Mouse (Mus musculus) MEL (cell line): Measurements from ENCODE around the gene Kcnmb1. TPM values are rescaled to one million over a fixed set of nuclear protein-coding genes. Genes with fewer than 3 reads are reported as not detected.

Experiments used
- DNase-seq: peaks from one replicate; pipeline ENCODE4 v3.0.0; 2011; ENCODE audit warnings: low read depth, low spot score
- H3K27ac ChIP-seq: 2 replicates; pipeline ENCODE4 v1.5.1; 2012; ENCODE audit warnings: low read depth, mild to moderate bottlenecking, control low read depth, low read length, moderate library complexity; ENCODE audit not compliant: control insufficient read depth
- H3K27me3 ChIP-seq, 2 experiments: fragments of 150-350 bp in 1 of 2; sonication (generic) in 1 of 2; 2 replicates each; pipeline ENCODE4 v1.6.1; 2012; ENCODE audit warnings: low read length in 2 of 2, mild to moderate bottlenecking in 2 of 2, improper control_type of control experiment in 1 of 2, moderate library complexity in 1 of 2; ENCODE audit not compliant: insufficient read depth in 2 of 2, control insufficient read depth in 1 of 2
- H3K36me3 ChIP-seq, 2 experiments: 2 replicates each; pipeline ENCODE4 v1.6.1; 2012 to 2014; ENCODE audit warnings: low read length in 2 of 2, improper control_type of control experiment in 1 of 2, inconsistent platforms in 1 of 2, mild to moderate bottlenecking in 1 of 2; ENCODE audit not compliant: insufficient read depth in 2 of 2, control insufficient read depth in 1 of 2
- H3K4me1 ChIP-seq, 2 experiments: fragments of 150-350 bp in 1 of 2; sonication (generic) in 1 of 2; 2 replicates each; pipeline ENCODE4 v1.6.1; 2012; ENCODE audit warnings: low read length in 2 of 2, improper control_type of control experiment in 1 of 2, mild to moderate bottlenecking in 1 of 2; ENCODE audit not compliant: insufficient read depth in 2 of 2, control insufficient read depth in 1 of 2
- H3K4me3 ChIP-seq, 2 experiments: fragments of 150-350 bp in 1 of 2; sonication (generic) in 1 of 2; 2 replicates each; pipeline ENCODE4 v1.5.1; 2012; ENCODE audit warnings: low read depth in 2 of 2, low read length in 2 of 2, mild to moderate bottlenecking in 2 of 2, moderate library complexity in 2 of 2, control low read depth in 1 of 2, improper control_type of control experiment in 1 of 2; ENCODE audit not compliant: control insufficient read depth in 1 of 2, insufficient read depth in 1 of 2
- H3K79me2 ChIP-seq: 2 replicates; pipeline ENCODE4 v1.6.1; 2012; ENCODE audit warnings: mild to moderate bottlenecking, low read length, moderate library complexity; ENCODE audit not compliant: control insufficient read depth, poor library complexity, insufficient read depth
- H3K9ac ChIP-seq: 2 replicates; pipeline ENCODE4 v1.6.1; 2012; ENCODE audit warnings: low read depth, mild to moderate bottlenecking, control low read depth, low read length, moderate library complexity; ENCODE audit not compliant: control insufficient read depth, poor library complexity, severe bottlenecking
- H3K9me3 ChIP-seq: fragments of 150-350 bp; sonication (generic); replicated peaks from 2 replicates; pipeline ENCODE4 v1.6.1; 2012; ENCODE audit warnings: mild to moderate bottlenecking, low read length, improper control_type of control experiment, moderate library complexity; ENCODE audit not compliant: insufficient read depth
- BHLHE40 ChIP-seq: IDR thresholded peaks from 2 replicates; pipeline ENCODE4 v1.6.1; 2012; ENCODE audit warnings: low read depth, mild to moderate bottlenecking, inconsistent platforms, low read length, improper control_type of control experiment, borderline replicate concordance
- CHD1 ChIP-seq: IDR thresholded peaks from 2 replicates; pipeline ENCODE4 v1.6.1; 2012; ENCODE audit warnings: low read depth, mild to moderate bottlenecking, inconsistent platforms, low read length, improper control_type of control experiment
- CTCF ChIP-seq, 3 experiments: IDR thresholded peaks in 2 of 3; conservative IDR thresholded peaks in 1 of 3; 2 replicates each; pipeline ENCODE4 v1.5.1; 2011 to 2012; ENCODE audit warnings: low read length in 3 of 3, low read depth in 2 of 3, mild to moderate bottlenecking in 2 of 3, improper control_type of control experiment in 1 of 3, inconsistent platforms in 1 of 3, mixed read lengths in 1 of 3, moderate library complexity in 1 of 3; ENCODE audit not compliant: control insufficient read depth in 1 of 3, insufficient read depth in 1 of 3, poor library complexity in 1 of 3, severe bottlenecking in 1 of 3
- ELF1 ChIP-seq: IDR thresholded peaks from 2 replicates; pipeline ENCODE4 v1.6.1; 2014; ENCODE audit warnings: low read depth, mild to moderate bottlenecking, inconsistent platforms, low read length, improper control_type of control experiment, moderate library complexity
- ETS1 ChIP-seq: IDR thresholded peaks from 2 replicates; pipeline ENCODE4 v1.6.1; 2012; ENCODE audit warnings: low read depth, mild to moderate bottlenecking, inconsistent platforms, low read length, improper control_type of control experiment, moderate library complexity
- GABPA ChIP-seq: IDR thresholded peaks from 2 replicates; pipeline ENCODE4 v1.6.1; 2012; ENCODE audit warnings: low read depth, mild to moderate bottlenecking, inconsistent platforms, low read length, improper control_type of control experiment, moderate library complexity
- HCFC1 ChIP-seq: IDR thresholded peaks from 2 replicates; pipeline ENCODE4 v1.6.1; 2012; ENCODE audit warnings: low read depth, mild to moderate bottlenecking, inconsistent platforms, low read length, improper control_type of control experiment, moderate library complexity
- JUND ChIP-seq: IDR thresholded peaks from 2 replicates; pipeline ENCODE4 v1.6.1; 2011; ENCODE audit warnings: low read depth, mild to moderate bottlenecking, improper control_type of control experiment, low read length
- KAT2A ChIP-seq: conservative IDR thresholded peaks from 2 replicates; pipeline ENCODE4 v1.6.1; 2012; ENCODE audit warnings: low read depth, low read length, improper control_type of control experiment, inconsistent platforms
- MAFK ChIP-seq: IDR thresholded peaks from 2 replicates; pipeline ENCODE4 v1.6.1; 2011; ENCODE audit warnings: low read depth, mild to moderate bottlenecking, low read length, improper control_type of control experiment, borderline replicate concordance
- MAX ChIP-seq: IDR thresholded peaks from 2 replicates; pipeline ENCODE4 v1.6.1; 2011; ENCODE audit warnings: low read length, improper control_type of control experiment
- MAZ ChIP-seq: IDR thresholded peaks from 2 replicates; pipeline ENCODE4 v1.6.1; 2012; ENCODE audit warnings: low read depth, mild to moderate bottlenecking, inconsistent platforms, low read length, improper control_type of control experiment
- MEF2A ChIP-seq: IDR thresholded peaks from 2 replicates; pipeline ENCODE4 v1.6.1; 2014; ENCODE audit warnings: low read depth, mild to moderate bottlenecking, inconsistent platforms, low read length, improper control_type of control experiment; ENCODE audit not compliant: poor library complexity, insufficient replicate concordance, severe bottlenecking; ENCODE audit errors: extremely low read depth
- MXI1 ChIP-seq: IDR thresholded peaks from 2 replicates; pipeline ENCODE4 v1.6.1; 2011; ENCODE audit warnings: mild to moderate bottlenecking, low read depth, low read length, improper control_type of control experiment
- MYB ChIP-seq: IDR thresholded peaks from 2 replicates; pipeline ENCODE4 v1.6.1; 2011; ENCODE audit warnings: mild to moderate bottlenecking, low read depth, low read length, improper control_type of control experiment
- MYC ChIP-seq: IDR thresholded peaks from 2 replicates; pipeline ENCODE4 v1.6.1; 2011; ENCODE audit warnings: low read depth, mild to moderate bottlenecking, low read length, improper control_type of control experiment, moderate library complexity
- NELFE ChIP-seq: IDR thresholded peaks from 2 replicates; pipeline ENCODE4 v1.6.1; 2011; ENCODE audit warnings: low read depth, low read length, improper control_type of control experiment
- POLR2A ChIP-seq, 2 experiments: IDR thresholded peaks; 2 replicates each; pipeline ENCODE4 v1.6.1; 2011 to 2012; ENCODE audit warnings: low read length in 2 of 2, mild to moderate bottlenecking in 2 of 2, control low read depth in 1 of 2, improper control_type of control experiment in 1 of 2, low read depth in 1 of 2, moderate library complexity in 1 of 2; ENCODE audit not compliant: control insufficient read depth in 1 of 2, insufficient read depth in 1 of 2, poor library complexity in 1 of 2
- POLR2AphosphoS2 ChIP-seq: IDR thresholded peaks from 2 replicates; pipeline ENCODE4 v1.6.1; 2011; ENCODE audit warnings: low read length, improper control_type of control experiment
- RAD21 ChIP-seq: IDR thresholded peaks from 2 replicates; pipeline ENCODE4 v1.6.1; 2011; ENCODE audit warnings: mild to moderate bottlenecking, low read depth, low read length, improper control_type of control experiment
- RCOR1 ChIP-seq: IDR thresholded peaks from 2 replicates; pipeline ENCODE4 v1.6.1; 2012; ENCODE audit warnings: low read depth, mild to moderate bottlenecking, inconsistent platforms, low read length, improper control_type of control experiment
- SMC3 ChIP-seq: IDR thresholded peaks from 2 replicates; pipeline ENCODE4 v1.6.1; 2011; ENCODE audit warnings: low read depth, low read length, improper control_type of control experiment
- TBP ChIP-seq: IDR thresholded peaks from 2 replicates; pipeline ENCODE4 v1.8.0; 2011; ENCODE audit warnings: low read depth, low read length, improper control_type of control experiment
- TCF12 ChIP-seq: IDR thresholded peaks from 2 replicates; pipeline ENCODE4 v1.6.1; 2014; ENCODE audit warnings: low read depth, mild to moderate bottlenecking, inconsistent platforms, low read length, improper control_type of control experiment, moderate library complexity
- UBTF ChIP-seq: IDR thresholded peaks from 2 replicates; pipeline ENCODE4 v1.6.1; 2012; ENCODE audit warnings: low read depth, mild to moderate bottlenecking, inconsistent platforms, low read length, improper control_type of control experiment, moderate library complexity, borderline replicate concordance; ENCODE audit not compliant: insufficient read depth
- USF2 ChIP-seq, 2 experiments: IDR thresholded peaks; 2 replicates each; pipeline ENCODE4 v1.6.1; 2011 to 2012; ENCODE audit warnings: improper control_type of control experiment in 2 of 2, low read length in 2 of 2, borderline replicate concordance in 1 of 2, inconsistent platforms in 1 of 2, low read depth in 1 of 2, mild to moderate bottlenecking in 1 of 2; ENCODE audit not compliant: insufficient read depth in 1 of 2
- ZC3H11A ChIP-seq: IDR thresholded peaks from 2 replicates; pipeline ENCODE4 v1.6.1; 2012; ENCODE audit warnings: low read depth, mild to moderate bottlenecking, inconsistent platforms, low read length, improper control_type of control experiment
- ZKSCAN1 ChIP-seq: IDR thresholded peaks from 2 replicates; pipeline ENCODE4 v1.6.1; 2012; ENCODE audit warnings: low read depth, mild to moderate bottlenecking, inconsistent platforms, low read length, improper control_type of control experiment, moderate library complexity
- ZMIZ1 ChIP-seq: IDR thresholded peaks from 2 replicates; pipeline ENCODE4 v1.6.1; 2012; ENCODE audit warnings: low read depth, mild to moderate bottlenecking, inconsistent platforms, low read length, improper control_type of control experiment, moderate library complexity
- ZNF384 ChIP-seq: IDR thresholded peaks from 2 replicates; pipeline ENCODE4 v1.6.1; 2012; ENCODE audit warnings: low read depth, mild to moderate bottlenecking, inconsistent platforms, low read length, improper control_type of control experiment
- polyA plus RNA-seq, 2 experiments: library from polyadenylated mRNA; stranded (reverse) in 1 of 2; unstranded in 1 of 2; fragments of >175 nt in 1 of 2; fragments of >200 nt in 1 of 2; gene quantifications; 2 replicates each; pipeline versions ENCODE4 v1.2.1 to v1.2.4; 2012; ENCODE audit warnings: low replicate concordance in 2 of 2, low read depth in 1 of 2; ENCODE audit not compliant: insufficient read length in 2 of 2, insufficient read depth in 1 of 2, missing spikeins in 1 of 2
- total RNA-seq: library from RNA; depleted of rRNA; stranded (reverse); fragments of 300-350 nt; gene quantifications from 2 replicates; pipeline ENCODE4 v1.2.3, GENCODE M21; 2012

The Kcnmb1 gene
- total and polyA plus RNA-seq, 3 experiments: 0.15 to 0.85 TPM; not detected in 1

DNA sequence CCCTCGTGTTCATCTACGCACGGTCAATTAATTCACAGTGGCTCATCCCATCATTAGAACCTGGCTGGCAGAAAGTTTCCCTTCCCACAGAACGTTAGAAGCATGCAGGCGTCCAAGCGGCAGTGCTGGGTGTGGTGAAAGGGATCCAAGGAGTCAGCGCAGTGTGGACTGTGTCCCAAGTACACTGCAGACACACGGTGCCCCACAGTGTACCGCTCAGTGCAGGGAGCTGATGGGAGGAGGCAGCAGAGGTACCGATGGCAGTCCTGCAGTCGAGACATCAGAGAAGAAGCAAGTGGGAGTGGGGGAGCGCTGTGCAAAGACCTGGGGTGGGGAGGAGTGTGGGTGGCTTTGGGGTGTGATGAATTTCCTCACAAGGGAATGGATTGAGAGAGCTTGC is 48.6 kb upstream of the Kcnmb1 start:
- no peak overlapping the region for H3K27ac ChIP-seq
- no peak overlapping the region for H3K9ac ChIP-seq
- no peaks in the 10 kb centered on the region for H3K79me2 ChIP-seq
- H3K27me3 ChIP-seq: no peaks in the 10 kb centered on the region
- H3K4me3 ChIP-seq: no peak overlapping the region
- DNase-seq: no peak
- peaks cover 15 to 35% of the 10 kb centered on the region in 2 experiments for H3K4me1 ChIP-seq
- peaks cover 0 to 23% of the 10 kb centered on the region in 2 experiments; a peak in 2 of 4 replicates for H3K36me3 ChIP-seq
- no peaks in the 10 kb centered on the region for H3K9me3 ChIP-seq
- no peak for TF ChIP-seq ZNF384
- TF ChIP-seq POLR2AphosphoS2: no peak
- TF ChIP-seq CHD1: no peak
- no peak for TF ChIP-seq NELFE
- no peak for TF ChIP-seq JUND
- no peak for TF ChIP-seq ETS1
- TF ChIP-seq UBTF: no peak
- no peak for TF ChIP-seq CTCF (IDR thresholded peaks at IDR 0.05 in 2 of 3, conservative IDR thresholded peaks at IDR 0.05 in 1 of 3; ENCODE audit: control insufficient read depth in 1 of 3, insufficient read depth in 1 of 3, low read depth in 2 of 3, low read length in 3 of 3, poor library complexity in 1 of 3, severe bottlenecking in 1 of 3)
- no peak for TF ChIP-seq POLR2A (IDR thresholded peaks at IDR 0.05; ENCODE audit: control insufficient read depth in 1 of 2, insufficient read depth in 1 of 2, low read depth in 1 of 2, low read length in 2 of 2, poor library complexity in 1 of 2)
- TF ChIP-seq MAX: no peak
- no peak for TF ChIP-seq MYB
- no peak for TF ChIP-seq TBP
- no peak for TF ChIP-seq MAZ
- TF ChIP-seq RCOR1: no peak
- no peak for TF ChIP-seq USF2 (IDR thresholded peaks at IDR 0.05; ENCODE audit: borderline replicate concordance in 1 of 2, insufficient read depth in 1 of 2, low read depth in 1 of 2, low read length in 2 of 2)
- no peak for TF ChIP-seq ZC3H11A
- no peak for TF ChIP-seq GABPA
- TF ChIP-seq ZKSCAN1: no peak

DNA sequence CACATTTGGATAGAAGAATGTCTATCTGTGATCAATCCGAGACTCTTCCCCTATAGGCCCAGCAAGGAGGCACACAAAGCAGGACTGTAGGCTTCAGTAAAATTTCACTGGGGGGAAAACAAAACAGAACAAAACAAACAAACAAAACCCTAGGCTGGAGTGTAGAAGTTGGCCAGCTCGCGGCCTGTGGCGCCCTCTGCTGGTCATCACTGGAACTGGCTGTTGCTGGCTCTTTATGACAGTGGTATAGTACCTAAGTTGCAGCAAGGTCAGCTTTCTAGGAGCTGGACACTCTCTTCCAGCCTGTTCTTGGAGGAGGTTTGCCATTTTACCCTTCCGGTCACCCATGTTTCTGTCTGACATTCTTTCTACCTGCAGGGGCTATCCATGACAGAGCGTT is 45.2 kb upstream of the Kcnmb1 start:
- no peaks in the 10 kb centered on the region for H3K27me3 ChIP-seq
- H3K27ac ChIP-seq: no peak overlapping the region
- peaks cover 4 to 6% of the 10 kb centered on the region in 2 experiments for H3K4me1 ChIP-seq
- DNase-seq: peak; percentile 79
- no peaks in the 10 kb centered on the region for H3K9me3 ChIP-seq
- H3K9ac ChIP-seq: no peak overlapping the region
- no peak overlapping the region for H3K4me3 ChIP-seq
- TF ChIP-seq ZKSCAN1 (no peak), ZMIZ1 (no peak), BHLHE40 (0 out of 2 replicates have a peak, but pooled peaks have one; percentile 23), ZC3H11A (peak; percentile 100), GABPA (no peak), TCF12 (no peak), USF2 (IDR thresholded peaks at IDR 0.05; ENCODE audit: borderline replicate concordance in 1 of 2, insufficient read depth in 1 of 2, low read depth in 1 of 2, low read length in 2 of 2) (no peak), MYB (no peak), SMC3 (peak; percentile 100), MEF2A (no peak), MAZ (no peak), MXI1 (no peak), MYC (no peak), KAT2A (no peak), CTCF (IDR thresholded peaks at IDR 0.05 in 2 of 3, conservative IDR thresholded peaks at IDR 0.05 in 1 of 3; ENCODE audit: control insufficient read depth in 1 of 3, insufficient read depth in 1 of 3, low read depth in 2 of 3, low read length in 3 of 3, poor library complexity in 1 of 3, severe bottlenecking in 1 of 3) (peak; percentile 98 to 100 (median 99)), HCFC1 (no peak), MAFK (no peak), ELF1 (no peak), MAX (no peak), RAD21 (no peak; the same call in none of the 2 replicates), ETS1 (no peak), NELFE (no peak)
- TF ChIP-seq, all 39 proteins: peak for 4
- Histone ChIP-seq H3K79me2 (no peaks in the 10 kb centered on the region), H3K36me3 (peaks cover 0 to under 1% of the 10 kb centered on the region in 2 experiments; a peak in 1 of 4 replicates)
